Mouse (Mus musculus): ENCODE data around the gene Zfp651. TPM values are rescaled to one million over a fixed set of nuclear protein-coding genes. Genes with fewer than 3 reads are reported as not detected.

Zfp651 gene
- total and polyA plus RNA-seq, 2 experiments from 2014 or later = 22.8 to 59.7 TPM

DNA sequence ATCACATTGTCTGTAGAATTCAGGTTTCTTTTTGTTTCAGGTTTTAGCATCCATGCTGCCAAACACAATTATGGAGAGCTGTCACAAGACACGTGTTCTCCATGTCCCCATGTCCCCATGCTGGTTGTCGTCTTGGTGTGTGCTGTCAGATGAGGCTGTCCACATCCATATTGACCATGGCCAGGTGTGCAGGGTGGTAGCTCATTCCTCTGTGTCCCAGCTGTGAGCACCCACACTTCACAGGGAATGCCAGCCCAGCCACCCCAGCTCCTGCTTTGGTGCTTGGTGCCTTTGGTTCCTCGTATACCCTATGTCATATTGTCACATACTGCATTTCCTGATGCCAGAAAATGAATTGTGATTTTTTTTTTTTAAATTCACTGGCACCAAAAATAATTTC is 4.5 kb upstream of the Zfp651 start:
- H3K27me3 ChIP-seq (ENCODE audit: insufficient read depth, low read length) = no peaks in the 10 kb centered on the region
- ATAC-seq (ENCODE audit: low FRiP score) = no peak
- no peak for TF ChIP-seq CTCF (IDR thresholded peaks at IDR 0.05)
- DNase-seq (ENCODE audit: low spot score) = no peak
- H3K4me1 ChIP-seq (ENCODE audit: insufficient read depth, low read length) = no peaks in the 10 kb centered on the region; the same call in 1 of the 2 replicates
- H3K27ac ChIP-seq (ENCODE audit: low read depth, low read length) = no peak overlapping the region
- H3K4me2 ChIP-seq (ENCODE audit: low read depth, low read length, poor library complexity, severe bottlenecking) = no peak overlapping the region
- H3K9me3 ChIP-seq (ENCODE audit: low read length) = no peaks in the 10 kb centered on the region
- H3K4me3 ChIP-seq (ENCODE audit: low read depth, low read length) = no peak overlapping the region
- 89% methylated on average over 3 of the region's 3 CpGs for WGBS
- peaks cover 62% of the 10 kb centered on the region for H3K36me3 ChIP-seq (ENCODE audit: insufficient read depth, low read length)
- no peak overlapping the region for H3K9ac ChIP-seq (replicated peaks; ENCODE audit: low read length, poor library complexity, severe bottlenecking)

DNA sequence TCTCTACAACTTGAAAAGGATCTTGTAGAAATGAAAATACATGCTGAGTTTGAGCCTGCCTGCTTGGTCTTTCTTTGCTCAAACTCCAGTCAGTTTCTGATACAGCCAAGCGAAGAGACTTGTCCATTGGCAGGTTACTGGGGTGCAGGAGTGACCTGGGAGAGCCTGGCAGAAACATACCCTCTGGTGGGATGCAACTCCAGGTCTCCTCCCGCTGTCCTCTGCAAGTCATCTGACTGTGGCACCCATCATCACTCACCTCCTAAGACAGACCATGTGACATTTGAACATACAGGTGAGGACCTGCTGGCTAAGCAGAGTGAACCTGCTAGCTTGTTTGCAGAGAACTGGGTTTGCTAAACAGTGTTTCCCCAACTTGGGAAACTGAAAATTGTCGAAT is 2.3 kb upstream of the Zfp651 start:
- peaks cover 7% of the 10 kb centered on the region for H3K4me1 ChIP-seq (ENCODE audit: insufficient read depth, low read length)
- no peak overlapping the region for H3K9ac ChIP-seq (replicated peaks; ENCODE audit: low read length, poor library complexity, severe bottlenecking)
- DNase-seq (ENCODE audit: low spot score) = no peak
- TF ChIP-seq CTCF (IDR thresholded peaks at IDR 0.05) = no peak
- no peak overlapping the region for H3K27ac ChIP-seq (ENCODE audit: low read depth, low read length)
- H3K4me3 ChIP-seq (ENCODE audit: low read depth, low read length) = no peak overlapping the region
- WGBS = 92% methylated on average over 3 of the region's 3 CpGs
- no peak for ATAC-seq (ENCODE audit: low FRiP score)
- no peaks in the 10 kb centered on the region for H3K9me3 ChIP-seq (ENCODE audit: low read length)
- no peak overlapping the region for H3K4me2 ChIP-seq (ENCODE audit: low read depth, low read length, poor library complexity, severe bottlenecking)
- peaks cover 40% of the 10 kb centered on the region for H3K36me3 ChIP-seq (ENCODE audit: insufficient read depth, low read length)
- H3K27me3 ChIP-seq (ENCODE audit: insufficient read depth, low read length) = no peaks in the 10 kb centered on the region

DNA sequence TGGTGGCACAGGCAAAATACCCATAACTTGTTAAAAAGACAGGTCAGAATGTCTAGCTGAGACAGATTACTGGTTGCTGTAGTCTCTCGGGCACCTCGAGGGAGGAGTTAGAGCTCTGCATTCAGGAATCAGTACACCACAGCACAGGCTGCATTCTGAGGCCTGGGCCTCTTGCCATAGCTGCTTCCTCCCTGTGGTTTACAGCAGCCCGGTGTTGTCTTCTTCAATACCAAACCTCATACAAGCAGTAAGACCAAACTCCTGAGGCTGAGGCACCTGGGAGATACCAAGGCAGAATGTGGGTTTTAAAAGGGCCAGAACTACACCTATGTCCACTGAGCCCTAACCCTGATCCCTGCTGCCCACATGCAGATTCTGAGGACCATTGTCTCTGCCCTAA is 1.7 kb upstream of the Zfp651 start:
- no peak overlapping the region for H3K4me3 ChIP-seq (ENCODE audit: low read depth, low read length)
- peaks cover 7% of the 10 kb centered on the region for H3K4me1 ChIP-seq (ENCODE audit: insufficient read depth, low read length)
- ATAC-seq (ENCODE audit: low FRiP score) (no peak), DNase-seq (ENCODE audit: low spot score) (no peak)
- no peak overlapping the region for H3K9ac ChIP-seq (replicated peaks; ENCODE audit: low read length, poor library complexity, severe bottlenecking)
- WGBS = 59% methylated on average over 3 of the region's 3 CpGs
- no peaks in the 10 kb centered on the region for H3K27me3 ChIP-seq (ENCODE audit: insufficient read depth, low read length)
- no peak overlapping the region for H3K4me2 ChIP-seq (ENCODE audit: low read depth, low read length, poor library complexity, severe bottlenecking)
- H3K27ac ChIP-seq (ENCODE audit: low read depth, low read length) = no peak overlapping the region
- no peak for TF ChIP-seq CTCF (IDR thresholded peaks at IDR 0.05)
- H3K36me3 ChIP-seq (ENCODE audit: insufficient read depth, low read length) = peaks cover 36% of the 10 kb centered on the region
- no peaks in the 10 kb centered on the region for H3K9me3 ChIP-seq (ENCODE audit: low read length)

DNA sequence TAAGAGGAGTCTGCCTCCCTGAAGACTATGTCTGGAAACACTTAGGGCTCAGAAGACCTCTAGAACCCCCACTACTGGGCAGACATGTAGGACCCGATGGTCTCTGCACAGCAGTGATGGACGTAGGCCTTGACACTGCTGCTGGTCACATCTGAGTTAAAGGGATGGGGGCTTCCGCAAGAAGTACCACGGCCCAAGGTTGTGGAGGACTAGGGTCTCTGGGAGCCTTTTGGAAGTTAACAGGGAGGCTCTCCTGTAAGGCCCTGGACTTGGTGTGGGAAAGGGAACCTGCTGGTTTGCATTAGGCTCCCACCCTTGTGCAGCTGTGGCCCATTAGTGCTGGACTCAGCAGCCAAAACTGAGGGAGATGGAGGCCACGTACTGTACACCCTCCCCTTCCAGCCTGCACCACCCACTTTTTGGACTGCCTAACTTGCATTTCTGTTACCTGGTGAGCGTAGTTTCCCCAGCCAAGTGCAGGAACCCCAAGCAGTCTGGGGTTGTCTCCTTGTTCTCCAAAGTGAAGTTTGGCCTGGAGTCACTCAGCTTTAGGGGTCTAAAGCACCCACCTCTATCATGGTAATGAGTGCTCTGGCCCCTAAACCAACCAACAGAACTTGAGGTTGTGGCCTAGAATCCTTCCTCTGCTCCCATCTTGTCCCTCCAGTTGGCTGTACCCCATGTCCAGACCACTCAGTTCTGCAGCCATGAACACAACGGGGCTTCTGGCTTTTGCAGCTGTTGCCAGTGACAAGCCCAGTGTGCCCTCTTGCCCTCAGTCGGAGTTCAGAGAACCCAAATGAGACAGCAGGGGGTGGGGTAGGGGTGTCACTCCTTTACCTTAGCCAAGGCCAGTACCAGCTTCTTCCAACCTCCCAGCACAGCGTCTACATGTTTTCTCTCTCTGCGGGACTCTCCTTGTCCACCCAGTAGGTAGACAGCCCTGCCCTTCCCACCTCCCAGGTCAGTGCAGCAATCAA is 1.0 kb upstream of the Zfp651 start:
- peak overlapping the region; percentile 65 for H3K27ac ChIP-seq (ENCODE audit: low read depth, low read length)
- peak overlapping the region; percentile 66 for H3K4me2 ChIP-seq (ENCODE audit: low read depth, low read length, poor library complexity, severe bottlenecking)
- peak overlapping the region; percentile 92 for H3K4me3 ChIP-seq (ENCODE audit: low read depth, low read length)
- ATAC-seq (ENCODE audit: low FRiP score) (no peak), DNase-seq (ENCODE audit: low spot score) (no peak)
- no peak for TF ChIP-seq CTCF (IDR thresholded peaks at IDR 0.05)
- H3K9me3 ChIP-seq (ENCODE audit: low read length) = no peaks in the 10 kb centered on the region
- WGBS = 61% methylated on average over 10 of the region's 10 CpGs
- peaks cover 38% of the 10 kb centered on the region for H3K36me3 ChIP-seq (ENCODE audit: insufficient read depth, low read length)
- H3K9ac ChIP-seq (replicated peaks; ENCODE audit: low read length, poor library complexity, severe bottlenecking) = peak overlapping the region; percentile 97; the same call in 1 of the 2 replicates
- no peaks in the 10 kb centered on the region for H3K27me3 ChIP-seq (ENCODE audit: insufficient read depth, low read length)
- peaks cover 7% of the 10 kb centered on the region for H3K4me1 ChIP-seq (ENCODE audit: insufficient read depth, low read length)

- Histone ChIP-seq H3K4me1 (ENCODE audit: insufficient read depth, low read length) (peaks cover 7% of the 10 kb centered on the region), H3K36me3 (ENCODE audit: insufficient read depth, low read length) (peaks cover 38% of the 10 kb centered on the region), H3K4me3 (ENCODE audit: low read depth, low read length) (peak overlapping the region; percentile 92), H3K4me2 (ENCODE audit: low read depth, low read length, poor library complexity, severe bottlenecking) (peak overlapping the region; percentile 66), H3K9ac (replicated peaks; ENCODE audit: low read length, poor library complexity, severe bottlenecking) (peak overlapping the region; percentile 97), H3K9me3 (ENCODE audit: low read length) (no peaks in the 10 kb centered on the region), H3K27me3 (ENCODE audit: insufficient read depth, low read length) (no peaks in the 10 kb centered on the region), H3K27ac (ENCODE audit: low read depth, low read length) (peak overlapping the region; percentile 65)
- DNase-seq (ENCODE audit: low spot score) (peak; percentile 62), ATAC-seq (ENCODE audit: low FRiP score) (peak; percentile 36)
- TF ChIP-seq CTCF (IDR thresholded peaks at IDR 0.05) = 0 out of 2 replicates have a peak, but pooled peaks have one; percentile 1
- WGBS = 2% methylated on average over 30 of the region's 43 CpGs
Measured at GRCm38 (mm10) chr9:121760271-121761090, 1.4 kb downstream of the Zfp651 start.

All from midbrain, postnatal 0 days (tissue).